Mouse (Mus musculus) small intestine, adult 2 months (tissue): ENCODE results near the gene Drosha. TPM values are rescaled to one million over a fixed set of nuclear protein-coding genes. Genes with fewer than 3 reads are reported as not detected.
A peak's percentile ranks its signal among the peaks of the same experiment; 100 is the strongest.

Experiments used
- H3K27ac ChIP-seq: fragments of 200-500 bp; 2 replicates; pipeline ENCODE4 v1.5.1; 2012; ENCODE audit warnings: low read depth, low read length, control low read depth, inconsistent platforms; ENCODE audit not compliant: insufficient read depth
- H3K27me3 ChIP-seq: fragments of 200-500 bp; 2 replicates; pipeline ENCODE4 v1.6.1; 2012; ENCODE audit warnings: mild to moderate bottlenecking, moderate library complexity, low read length, inconsistent platforms; ENCODE audit not compliant: control insufficient read depth, insufficient read depth
- H3K36me3 ChIP-seq: fragments of 200-500 bp; 2 replicates; pipeline ENCODE4 v1.6.1; 2012; ENCODE audit warnings: mild to moderate bottlenecking, low read length, control low read depth, inconsistent platforms; ENCODE audit not compliant: control insufficient read depth, insufficient read depth
- H3K4me1 ChIP-seq: fragments of 200-500 bp; 2 replicates; pipeline ENCODE4 v1.6.1; 2012; ENCODE audit warnings: low read length, inconsistent platforms, mixed read lengths; ENCODE audit not compliant: control insufficient read depth, insufficient read depth, insufficient read length
- H3K4me3 ChIP-seq: fragments of 200-500 bp; 2 replicates; pipeline ENCODE4 v1.5.1; 2012; ENCODE audit warnings: low read depth, mild to moderate bottlenecking, control low read depth, inconsistent platforms, low read length, moderate library complexity
- CTCF ChIP-seq: fragments of 200-500 bp; IDR thresholded peaks from 2 replicates; pipeline ENCODE4 v1.5.1; 2012; ENCODE audit warnings: low read depth, mild to moderate bottlenecking, control low read depth, inconsistent platforms, low read length, moderate library complexity, mixed read lengths; ENCODE audit not compliant: insufficient replicate concordance, insufficient read length; ENCODE audit errors: extremely low read depth
- POLR2A ChIP-seq: fragments of 200-500 bp; IDR thresholded peaks from 2 replicates; pipeline ENCODE4 v1.6.1; 2012; ENCODE audit warnings: low read depth, mild to moderate bottlenecking, control low read depth, inconsistent platforms, low read length, moderate library complexity
- WGBS: fragments of 180-500 bp; shearing (Covaris S2); methylation state at CpG from one replicate; pipeline ENCODE4 v1.1.7; 2018; 5-methylcytosine and 5-hydroxymethylcytosine counted together
- polyA plus RNA-seq: library from polyadenylated mRNA; depleted of rRNA; stranded (reverse); fragments of >200 nt; gene quantifications from 2 replicates; pipeline ENCODE4 v1.2.3, GENCODE M21; 2012

The Drosha gene
- polyA plus RNA-seq, 1 experiment, result 9.9 TPM

DNA sequence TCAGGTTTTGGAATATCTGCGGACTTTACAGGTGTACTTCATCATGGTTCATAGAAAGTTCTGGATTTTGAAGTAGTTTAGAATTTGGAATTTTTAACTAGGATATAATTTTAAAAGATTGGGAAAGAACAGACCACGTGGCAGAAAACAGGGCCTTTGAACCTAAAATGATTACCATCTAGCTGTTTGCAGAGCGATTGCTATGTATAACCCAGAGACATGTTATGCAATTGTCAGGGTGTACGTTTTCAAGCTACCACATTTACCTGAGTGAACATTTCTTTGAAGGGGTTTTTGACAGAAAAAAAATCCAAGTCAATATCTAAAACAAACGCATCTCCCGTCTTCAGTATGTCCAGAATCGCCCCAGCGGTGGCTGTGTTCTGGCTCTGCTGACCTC is 7.0 kb upstream of the Drosha start:
- Histone ChIP-seq H3K27ac (no peak overlapping the region), H3K4me3 (no peak overlapping the region), H3K36me3 (peaks cover 65% of the 10 kb centered on the region), H3K27me3 (no peaks in the 10 kb centered on the region), H3K4me1 (no peaks in the 10 kb centered on the region)
- TF ChIP-seq POLR2A (no peak), CTCF (no peak)
- WGBS, result 87% methylated on average over 8 of the region's 8 CpGs

DNA sequence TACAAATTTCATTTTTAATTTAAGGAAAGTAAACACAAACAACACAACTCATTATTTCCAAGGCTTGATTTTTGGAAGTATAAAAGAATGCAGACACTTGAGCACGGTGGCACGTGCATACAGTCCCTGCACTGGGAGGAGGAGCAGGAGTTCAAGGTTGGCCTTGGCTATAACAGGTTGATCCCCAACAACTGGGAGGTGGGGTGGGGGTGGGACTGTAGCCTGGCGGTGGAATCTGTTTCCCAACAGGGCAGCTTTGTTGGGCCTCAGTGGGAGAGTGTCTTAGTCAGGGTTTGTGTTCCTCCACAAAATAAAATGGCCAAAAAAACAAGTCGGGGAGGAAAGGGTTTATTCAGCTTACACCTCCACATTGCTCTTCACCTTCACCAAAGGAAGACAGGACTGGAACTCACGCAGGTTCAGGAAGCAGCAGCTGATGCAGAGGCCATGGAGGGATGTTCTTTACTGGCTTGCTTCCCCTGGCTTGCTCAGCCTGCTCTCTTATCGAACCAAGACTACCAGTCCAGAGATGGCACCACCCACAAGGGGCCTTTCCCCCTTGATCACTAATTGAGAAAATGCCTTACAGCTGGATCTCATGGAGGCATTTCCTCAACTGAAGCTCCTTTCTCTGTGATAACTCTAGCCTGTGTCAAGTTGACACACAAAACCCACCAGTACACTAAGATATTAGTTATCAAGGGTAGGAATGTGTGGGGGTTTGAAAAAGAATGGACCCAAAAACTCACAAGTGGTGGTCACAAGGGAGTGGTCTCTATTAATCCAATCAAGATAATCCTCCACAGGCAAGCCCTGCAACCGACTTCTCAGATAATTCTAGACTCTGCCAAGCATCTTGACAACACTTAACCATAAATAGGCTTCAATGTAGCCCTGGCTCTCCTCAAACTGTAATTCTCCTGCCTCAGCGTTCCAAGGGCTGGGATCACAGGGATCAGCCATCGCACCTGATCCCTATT is 1.9 kb upstream of the Drosha start:
- whole genome bisulfite sequencing, result 79% methylated on average over 9 of the region's 9 CpGs
- H3K27ac ChIP-seq, result no peak overlapping the region
- TF ChIP-seq CTCF (no peak), POLR2A (no peak)
- H3K4me3 ChIP-seq, result no peak overlapping the region
- H3K36me3 ChIP-seq, result peaks cover 25% of the 10 kb centered on the region
- peaks cover 2% of the 10 kb centered on the region; the same call in 1 of the 2 replicates for H3K4me1 ChIP-seq
- H3K27me3 ChIP-seq, result no peaks in the 10 kb centered on the region

GRCm38 (mm10) chr15:12823455-12824119 is 1.0 kb upstream of the Drosha start:
- H3K36me3 ChIP-seq, result peaks cover 18% of the 10 kb centered on the region
- H3K4me3 ChIP-seq, result no peak overlapping the region
- no peak for TF ChIP-seq CTCF
- no peak for TF ChIP-seq POLR2A
- 94% methylated on average over 2 of the region's 2 CpGs for WGBS
- H3K27ac ChIP-seq, result no peak overlapping the region
- peaks cover 2% of the 10 kb centered on the region; the same call in 1 of the 2 replicates for H3K4me1 ChIP-seq
- no peaks in the 10 kb centered on the region for H3K27me3 ChIP-seq

GRCm38 (mm10) chr15:12824965-12825364 is 350 bp downstream of the Drosha start:
- Histone ChIP-seq H3K27ac (peak overlapping the region; percentile 9; the same call in 1 of the 2 replicates), H3K27me3 (no peaks in the 10 kb centered on the region), H3K4me1 (peaks cover 4% of the 10 kb centered on the region; the same call in 1 of the 2 replicates), H3K36me3 (peaks cover 13% of the 10 kb centered on the region), H3K4me3 (peak overlapping the region; percentile 97)
- WGBS, result under 1% methylated on average over 31 of the region's 31 CpGs
- TF ChIP-seq POLR2A (no peak), CTCF (no peak)

GRCm38 (mm10) chr15:12825408-12825807 is 793 bp downstream of the Drosha start:
- no peak overlapping the region for H3K27ac ChIP-seq
- peak overlapping the region; percentile 97 for H3K4me3 ChIP-seq
- WGBS, result 52% methylated on average over 12 of the region's 12 CpGs

GRCm38 (mm10) chr15:12829878-12830277 is 5.3 kb downstream of the Drosha start:
- no peak for TF ChIP-seq POLR2A
- TF ChIP-seq CTCF, result no peak
- WGBS, result 91% methylated on average over 3 of the region's 3 CpGs
- Histone ChIP-seq H3K4me1 (peaks cover 4% of the 10 kb centered on the region; the same call in 1 of the 2 replicates), H3K27me3 (no peaks in the 10 kb centered on the region), H3K27ac (no peak overlapping the region), H3K4me3 (no peak overlapping the region), H3K36me3 (peaks cover 20% of the 10 kb centered on the region)

More at GRCm38 (mm10) chr15:12825408-12825807, 793 bp downstream of the Drosha start:
- peaks cover 13% of the 10 kb centered on the region for H3K36me3 ChIP-seq
- no peaks in the 10 kb centered on the region for H3K27me3 ChIP-seq
- H3K4me1 ChIP-seq, result peaks cover 4% of the 10 kb centered on the region; the same call in 1 of the 2 replicates
- no peak for TF ChIP-seq POLR2A

DNA sequence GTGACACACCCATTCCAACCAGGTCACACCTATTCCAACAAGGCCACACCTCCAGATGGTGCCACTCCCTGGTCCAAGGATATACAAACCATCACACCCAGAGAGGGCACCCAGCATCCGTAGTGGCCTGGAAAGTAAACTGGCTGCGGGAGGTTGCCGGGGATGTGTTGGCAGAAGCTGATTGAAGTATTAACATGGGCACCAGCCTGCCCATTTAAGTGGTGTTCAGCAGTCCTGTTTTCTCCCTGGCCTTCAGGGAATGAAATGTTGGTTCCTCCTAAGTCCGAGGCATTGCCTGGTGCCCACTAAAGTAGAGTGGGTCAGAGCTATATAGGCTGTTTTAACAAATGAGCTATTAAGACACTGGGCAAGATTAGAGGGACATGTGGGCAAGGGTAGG is 8.0 kb downstream of the Drosha start:
- peaks cover 35% of the 10 kb centered on the region for H3K36me3 ChIP-seq
- H3K27me3 ChIP-seq, result no peaks in the 10 kb centered on the region
- whole genome bisulfite sequencing, result 88% methylated on average over 4 of the region's 4 CpGs
- TF ChIP-seq CTCF (no peak), POLR2A (no peak)
- H3K4me1 ChIP-seq, result peaks cover 2% of the 10 kb centered on the region; the same call in 1 of the 2 replicates
- H3K4me3 ChIP-seq, result no peak overlapping the region
- H3K27ac ChIP-seq, result no peak overlapping the region
